ENCODE assay signal across 17 mouse cellular contexts in the genomic region with DNA sequence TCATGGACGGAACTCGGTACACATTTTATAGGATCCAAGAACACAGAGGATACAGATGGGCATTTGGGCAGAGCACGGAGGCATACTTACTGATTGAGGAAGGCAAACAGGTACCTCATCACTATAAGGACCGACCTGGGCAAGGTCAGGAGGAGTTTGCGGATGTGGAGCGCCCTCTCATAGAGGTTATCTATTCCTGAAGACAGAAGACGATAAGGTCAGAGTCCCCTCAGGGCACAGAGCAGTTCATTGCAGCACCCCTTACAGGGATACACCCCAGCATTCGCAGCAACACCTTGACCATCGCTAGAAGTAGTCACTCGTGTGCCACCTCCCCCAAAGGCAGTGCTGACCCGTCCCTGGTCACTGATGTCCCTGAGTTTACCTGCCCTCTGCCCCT.
"Had no signal": no experiment of that assay in that cellular context is flagged by ENCODE, and none has a peak within 500 bp of the region (broad histone marks: within the 10 kb centered on the region; RNA-seq: fewer than 3 reads in every experiment).

No protein-coding gene starts in this region.

- DNase-seq: lung, adult 18-20 months; lung, embryonic 14.5 days; lung, postnatal 10 days; lung, postnatal 4 days; midbrain, embryonic 14.5 days; retina, postnatal 1 day; right cerebral cortex, postnatal 14 days; thymus, adult 2 months; thymus, postnatal 25 days; thymus, postnatal 4 days had no signal

- H3K36me3 ChIP-seq: liver, embryonic 12.5 days; stomach, embryonic 15.5 days had no signal

- H3K9ac ChIP-seq: liver, embryonic 12.5 days; liver, embryonic 14.5 days; lung, embryonic 14.5 days; midbrain, embryonic 12.5 days; neural tube, embryonic 12.5 days; stomach, embryonic 15.5 days had no signal

- H3K27ac ChIP-seq: liver, embryonic 12.5 days; liver, embryonic 14.5 days; midbrain, embryonic 12.5 days; neural tube, embryonic 12.5 days; stomach, embryonic 15.5 days had no signal

- H3K27me3 ChIP-seq: liver, embryonic 12.5 days; megakaryocyte, embryonic 14.5 days; midbrain, embryonic 12.5 days; neural tube, embryonic 12.5 days; stomach, embryonic 15.5 days had no signal

- H3K4me2 ChIP-seq: liver, embryonic 12.5 days; lung, embryonic 14.5 days; midbrain, embryonic 12.5 days; neural tube, embryonic 12.5 days; stomach, embryonic 15.5 days had no signal

- H3K4me1 ChIP-seq: liver, embryonic 12.5 days; megakaryocyte, embryonic 14.5 days; neural tube, embryonic 12.5 days; stomach, embryonic 15.5 days had no signal

- H3K4me3 ChIP-seq: liver, embryonic 12.5 days; megakaryocyte, embryonic 14.5 days; midbrain, embryonic 12.5 days; neural tube, embryonic 12.5 days; stomach, embryonic 15.5 days had no signal

- ATAC-seq: liver, embryonic 12.5 days; midbrain, embryonic 16.5 days had no signal

- H3K9me3 ChIP-seq: liver, embryonic 12.5 days; megakaryocyte, embryonic 14.5 days; midbrain, embryonic 12.5 days; neural tube, embryonic 12.5 days; stomach, embryonic 15.5 days had no signal
